Mouse (Mus musculus) CH12.LX (cell line): Measurements from ENCODE around the gene Klhdc8b. TPM values are rescaled to one million over a fixed set of nuclear protein-coding genes. Genes with fewer than 3 reads are reported as not detected.
A peak's percentile ranks its signal among the peaks of the same experiment; 100 is the strongest.

Experiments used
- DNase-seq: peaks from one replicate; pipeline ENCODE4 v3.0.0-alpha.2; 2013; ENCODE audit errors: extremely low read depth
- H3K27ac ChIP-seq: 2 replicates; pipeline ENCODE4 v1.5.1; 2012; ENCODE audit warnings: low read depth, mild to moderate bottlenecking, control low read depth, moderate library complexity; ENCODE audit not compliant: insufficient read depth
- H3K27me3 ChIP-seq: replicated peaks from 2 replicates; pipeline ENCODE3; 2012; ENCODE audit warnings: inconsistent platforms
- H3K36me3 ChIP-seq, 2 experiments: replicated peaks in 1 of 2; 2 replicates each; pipeline versions ENCODE3 to v1.6.1; 2012; ENCODE audit warnings: inconsistent platforms in 1 of 2, low read length in 1 of 2, mild to moderate bottlenecking in 1 of 2, mixed read lengths in 1 of 2, moderate library complexity in 1 of 2; ENCODE audit not compliant: control insufficient read depth in 1 of 2, insufficient read depth in 1 of 2
- H3K4me1 ChIP-seq, 2 experiments: 2 replicates each; pipeline ENCODE4 v1.6.1; 2012; ENCODE audit warnings: inconsistent platforms in 1 of 2, moderate library complexity in 1 of 2; ENCODE audit not compliant: insufficient read depth in 2 of 2, control insufficient read depth in 1 of 2
- H3K4me2 ChIP-seq: 2 replicates; pipeline ENCODE4 v1.6.1; 2012; ENCODE audit warnings: low read depth, mild to moderate bottlenecking, control low read depth; ENCODE audit not compliant: poor library complexity, insufficient read depth, severe bottlenecking
- H3K4me3 ChIP-seq, 3 experiments: fragments of 150-350 bp in 1 of 3; sonication (generic) in 1 of 3; replicated peaks in 1 of 3; 2 replicates each; pipeline versions ENCODE3 to v1.5.1; 2011 to 2012; ENCODE audit warnings: low read depth in 2 of 3, low read length in 2 of 3, mild to moderate bottlenecking in 2 of 3, moderate library complexity in 2 of 3, control low read depth in 1 of 3, improper control_type of control experiment in 1 of 3, inconsistent platforms in 1 of 3, mixed read lengths in 1 of 3; ENCODE audit not compliant: poor library complexity in 1 of 3
- H3K79me2 ChIP-seq: replicated peaks from 2 replicates; pipeline ENCODE4 v1.6.1; 2012; ENCODE audit warnings: mild to moderate bottlenecking, moderate library complexity; ENCODE audit not compliant: control insufficient read depth, poor library complexity, insufficient read depth, severe bottlenecking; ENCODE audit errors: extremely low read depth
- H3K9ac ChIP-seq: 2 replicates; pipeline ENCODE4 v1.6.1; 2012; ENCODE audit warnings: low read depth, mild to moderate bottlenecking, control low read depth, moderate library complexity; ENCODE audit not compliant: insufficient read depth
- H3K9me3 ChIP-seq: replicated peaks from 2 replicates; pipeline ENCODE3; 2012; ENCODE audit warnings: low read length, inconsistent platforms, mixed read lengths
- CHD1 ChIP-seq: IDR thresholded peaks from 2 replicates; pipeline ENCODE4 v1.6.1; 2012; ENCODE audit warnings: low read depth, low read length, improper control_type of control experiment, inconsistent platforms
- CTCF ChIP-seq, 2 experiments: IDR thresholded peaks in 1 of 2; conservative IDR thresholded peaks in 1 of 2; 2 replicates each; pipeline ENCODE4 v1.5.1; 2011 to 2012; ENCODE audit warnings: low read depth in 2 of 2, low read length in 2 of 2, improper control_type of control experiment in 1 of 2, inconsistent platforms in 1 of 2, mild to moderate bottlenecking in 1 of 2, moderate library complexity in 1 of 2
- ELF1 ChIP-seq: IDR thresholded peaks from 2 replicates; pipeline ENCODE4 v1.6.1; 2014; ENCODE audit warnings: low read depth, mild to moderate bottlenecking, inconsistent platforms, low read length, improper control_type of control experiment
- EP300 ChIP-seq: IDR thresholded peaks from 2 replicates; pipeline ENCODE4 v1.6.1; 2011; ENCODE audit warnings: low read length, improper control_type of control experiment
- ETS1 ChIP-seq: conservative IDR thresholded peaks from 2 replicates; pipeline ENCODE4 v1.6.1; 2012; ENCODE audit warnings: low read depth, mild to moderate bottlenecking, inconsistent platforms, low read length, improper control_type of control experiment, moderate library complexity
- GABPA ChIP-seq: IDR thresholded peaks from 2 replicates; pipeline ENCODE4 v1.6.1; 2012; ENCODE audit warnings: low read depth, low read length, improper control_type of control experiment, inconsistent platforms; ENCODE audit not compliant: insufficient replicate concordance
- JUN ChIP-seq: IDR thresholded peaks from 2 replicates; pipeline ENCODE4 v1.6.1; 2011; ENCODE audit warnings: low read depth, mild to moderate bottlenecking, low read length, improper control_type of control experiment, moderate library complexity; ENCODE audit not compliant: insufficient read depth
- KAT2A ChIP-seq: IDR thresholded peaks from 2 replicates; pipeline ENCODE4 v1.6.1; 2012; ENCODE audit warnings: low read length, improper control_type of control experiment, inconsistent platforms; ENCODE audit not compliant: insufficient replicate concordance
- MAFK ChIP-seq: IDR thresholded peaks from 2 replicates; pipeline ENCODE4 v1.6.1; 2011; ENCODE audit warnings: low read length, improper control_type of control experiment; ENCODE audit not compliant: insufficient replicate concordance
- MAZ ChIP-seq: IDR thresholded peaks from 2 replicates; pipeline ENCODE4 v1.6.1; 2012; ENCODE audit warnings: low read depth, mild to moderate bottlenecking, inconsistent platforms, low read length, improper control_type of control experiment, moderate library complexity
- MEF2A ChIP-seq: IDR thresholded peaks from 2 replicates; pipeline ENCODE4 v1.6.1; 2014; ENCODE audit warnings: low read depth, mild to moderate bottlenecking, inconsistent platforms, low read length, improper control_type of control experiment, borderline replicate concordance
- MXI1 ChIP-seq: IDR thresholded peaks from 2 replicates; pipeline ENCODE4 v1.6.1; 2011; ENCODE audit warnings: mild to moderate bottlenecking, low read depth, low read length, improper control_type of control experiment
- MYC ChIP-seq: IDR thresholded peaks from 2 replicates; pipeline ENCODE4 v1.6.1; 2011; ENCODE audit warnings: low read depth, mild to moderate bottlenecking, improper control_type of control experiment, low read length
- NRF1 ChIP-seq: IDR thresholded peaks from 2 replicates; pipeline ENCODE4 v1.6.1; 2014; ENCODE audit warnings: low read depth, mild to moderate bottlenecking, inconsistent platforms, low read length, improper control_type of control experiment, moderate library complexity
- PAX5 ChIP-seq: IDR thresholded peaks from 2 replicates; pipeline ENCODE4 v1.6.1; 2012; ENCODE audit warnings: low read length, inconsistent platforms, mixed read lengths
- POLR2A ChIP-seq: IDR thresholded peaks from 2 replicates; pipeline ENCODE4 v1.6.1; 2011; ENCODE audit warnings: low read depth, mild to moderate bottlenecking, improper control_type of control experiment, low read length
- POLR2AphosphoS2 ChIP-seq: IDR thresholded peaks from 2 replicates; pipeline ENCODE4 v1.6.1; 2011; ENCODE audit warnings: low read depth, low read length, improper control_type of control experiment
- RAD21 ChIP-seq: IDR thresholded peaks from 2 replicates; pipeline ENCODE4 v1.6.1; 2011; ENCODE audit warnings: low read depth, mild to moderate bottlenecking, low read length, improper control_type of control experiment, moderate library complexity
- SMC3 ChIP-seq: IDR thresholded peaks from 2 replicates; pipeline ENCODE4 v1.6.1; 2011; ENCODE audit warnings: low read depth, low read length, improper control_type of control experiment
- USF2 ChIP-seq: conservative IDR thresholded peaks from 2 replicates; pipeline ENCODE4 v1.6.1; 2011; ENCODE audit warnings: low read depth, low read length, improper control_type of control experiment
- ZKSCAN1 ChIP-seq: IDR thresholded peaks from 2 replicates; pipeline ENCODE4 v1.6.1; 2012; ENCODE audit warnings: low read depth, inconsistent platforms, low read length, improper control_type of control experiment, borderline replicate concordance
- dilution Hi-C: fragments of 300-500 bp; cut with MboI; formaldehyde crosslinking; loops from 2 replicates; pipeline ENCODE4 v1.14.3; 2020; ENCODE audit warnings: low sequenced_read_pairs; ENCODE audit not compliant: extremely low pct_unique_long_range_greater_than_20kb, extremely low pct_ligation_motif_present
- in situ Hi-C: fragments of 300-500 bp; cut with MboI; formaldehyde crosslinking; loops from 3 replicates; pipeline ENCODE4 v1.14.3; 2019; ENCODE audit warnings: low sequenced_read_pairs, low pct_ligation_motif_present, low pct_unique_long_range_greater_than_20kb, mixed read lengths
- polyA plus RNA-seq: library from polyadenylated mRNA; unstranded; fragments of >175 nt; gene quantifications from 2 replicates; pipeline ENCODE4 v1.2.1, GENCODE M21; 2012; ENCODE audit warnings: low read depth; ENCODE audit not compliant: insufficient read length
- total RNA-seq, 2 experiments: library from RNA; depleted of rRNA; stranded (reverse); fragments of 300-350 nt in 1 of 2; fragments of >200 nt in 1 of 2; gene quantifications; 2 replicates each; pipeline ENCODE4 v1.2.3; 2012 to 2014

Gene Klhdc8b
- total and polyA plus RNA-seq, 3 experiments = 1.9 to 5.2 (median 3.5) TPM

GRCm38 (mm10) chr9:108506901-108507300 is 45.5 kb upstream of the Klhdc8b start:
- in situ Hi-C loops (no loop called here), dilution Hi-C loops (no loop called here)
- H3K4me2 ChIP-seq = peak overlapping the region; percentile 84; the same call in 1 of the 2 replicates
- H3K36me3 ChIP-seq = peaks cover 20 to 56% of the 10 kb centered on the region in 2 experiments
- no peaks in the 10 kb centered on the region for H3K9me3 ChIP-seq
- peaks cover 15% of the 10 kb centered on the region for H3K79me2 ChIP-seq
- H3K27me3 ChIP-seq = no peaks in the 10 kb centered on the region
- no peak for TF ChIP-seq POLR2AphosphoS2
- TF ChIP-seq EP300 = 0 out of 2 replicates have a peak, but pooled peaks have one; percentile 21
- peaks cover 6 to 19% of the 10 kb centered on the region in 2 experiments for H3K4me1 ChIP-seq
- peak overlapping the region in 2 of 3 experiments; percentile 72 to 96 for H3K4me3 ChIP-seq
- no peak overlapping the region for H3K27ac ChIP-seq
- DNase-seq = no peak
- H3K9ac ChIP-seq = no peak overlapping the region

- Histone ChIP-seq H3K4me3 (no peak overlapping the region), H3K4me2 (no peak overlapping the region), H3K27ac (no peak overlapping the region), H3K9me3 (no peaks in the 10 kb centered on the region), H3K27me3 (no peaks in the 10 kb centered on the region), H3K4me1 (no peaks in the 10 kb centered on the region), H3K36me3 (peaks cover 67 to 92% of the 10 kb centered on the region in 2 experiments), H3K9ac (no peak overlapping the region), H3K79me2 (no peaks in the 10 kb centered on the region)
- in situ Hi-C loops = no loop called here
- TF ChIP-seq CTCF (conservative IDR thresholded peaks at IDR 0.05 in 1 of 2, IDR thresholded peaks at IDR 0.05 in 1 of 2; ENCODE audit: low read depth in 2 of 2, low read length in 2 of 2) (no peak), RAD21 (no peak), JUN (no peak), USF2 (no peak)
- DNase-seq = no peak
- dilution Hi-C loops = no loop called here
Observed at GRCm38 (mm10) chr9:108499943-108500342, 38.6 kb upstream of the Klhdc8b start.

- dilution Hi-C loops = no loop called here
- Histone ChIP-seq H3K79me2 (no peaks in the 10 kb centered on the region), H3K36me3 (peaks cover 74 to 93% of the 10 kb centered on the region in 2 experiments), H3K27me3 (no peaks in the 10 kb centered on the region), H3K4me3 (no peak overlapping the region), H3K9me3 (no peaks in the 10 kb centered on the region), H3K27ac (no peak overlapping the region), H3K4me1 (no peaks in the 10 kb centered on the region), H3K9ac (no peak overlapping the region), H3K4me2 (no peak overlapping the region)
- TF ChIP-seq GABPA (no peak), POLR2A (no peak), CHD1 (no peak), MEF2A (no peak), KAT2A (no peak), POLR2AphosphoS2 (no peak), NRF1 (no peak), PAX5 (no peak), JUN (no peak), MYC (no peak), MAZ (no peak), ZKSCAN1 (no peak), SMC3 (no peak), MAFK (no peak), ETS1 (no peak), CTCF (conservative IDR thresholded peaks at IDR 0.05 in 1 of 2, IDR thresholded peaks at IDR 0.05 in 1 of 2; ENCODE audit: low read depth in 2 of 2, low read length in 2 of 2) (no peak), ELF1 (no peak), MXI1 (no peak)
- in situ Hi-C loops = no loop called here
- no peak for DNase-seq
Observed at GRCm38 (mm10) chr9:108499231-108499630, 37.9 kb upstream of the Klhdc8b start.
